Mouse (Mus musculus) MN1 (cell line): Measurements from ENCODE around the gene Stox2.

ENCODE experiments used
- DNase-seq: peaks from one replicate; pipeline ENCODE4 v3.0.0-alpha.2; 2016; ENCODE audit warnings: low spot score

Stox2 gene

DNA sequence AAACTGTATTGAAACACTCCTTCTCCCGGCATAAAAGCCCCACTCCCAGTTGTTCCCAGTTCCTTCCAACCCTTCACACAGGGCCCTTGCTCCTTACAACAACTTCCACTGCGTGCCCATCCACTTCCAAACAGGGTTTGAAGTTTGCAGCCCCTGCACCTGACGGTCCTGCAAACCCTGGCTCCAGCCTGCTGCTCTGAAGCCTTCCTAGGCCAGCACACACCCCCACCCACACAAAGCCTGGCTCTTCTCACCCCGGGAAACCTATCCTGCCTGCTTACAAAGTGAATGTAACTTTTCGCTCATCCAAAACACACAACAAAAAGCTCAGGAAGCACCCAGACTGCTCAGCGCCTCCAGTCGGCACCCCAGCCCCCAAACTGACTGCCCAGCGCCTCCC is 37.1 kb downstream of the Stox2 start:
- no peak for DNase-seq

DNA sequence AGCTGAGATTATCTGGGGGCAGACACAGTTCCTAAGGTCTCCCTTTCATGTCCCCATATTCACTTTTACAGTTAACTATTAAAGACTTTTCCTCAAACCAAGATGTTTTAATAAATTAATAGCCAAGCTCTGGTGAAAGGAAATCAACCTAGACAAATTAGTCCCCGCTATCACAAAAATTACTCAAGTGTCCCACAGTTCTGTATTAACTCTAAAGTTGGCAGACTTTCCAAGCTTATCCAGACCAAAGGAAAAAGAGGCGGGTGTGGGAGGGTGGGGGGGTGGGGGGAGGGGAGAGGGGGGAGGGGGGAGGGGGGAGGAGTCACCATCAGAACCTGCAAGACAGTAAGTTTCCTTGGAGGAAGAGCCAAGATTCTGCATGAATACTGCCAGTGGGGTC is 41.3 kb downstream of the Stox2 start:
- no peak for DNase-seq

DNA sequence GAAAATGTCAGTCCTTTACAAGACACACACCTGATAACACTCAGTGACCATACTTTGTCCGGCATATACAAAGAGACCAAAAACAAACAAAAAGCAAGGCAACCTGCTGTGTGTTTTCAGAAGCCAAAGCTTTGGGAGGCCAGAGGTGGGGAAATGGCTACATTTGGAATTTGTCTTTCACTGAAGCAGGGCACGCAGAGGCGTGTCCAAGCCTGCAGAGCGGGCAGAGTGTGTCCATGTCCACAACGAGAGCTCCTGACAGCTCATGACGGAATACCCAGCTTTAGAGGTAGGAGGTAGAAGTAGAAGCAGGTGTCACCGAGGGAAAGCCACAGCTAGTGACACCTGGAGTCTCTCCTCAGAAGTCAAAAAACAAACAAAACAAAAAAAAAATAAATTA is 53.2 kb downstream of the Stox2 start:
- DNase-seq: no peak

DNA sequence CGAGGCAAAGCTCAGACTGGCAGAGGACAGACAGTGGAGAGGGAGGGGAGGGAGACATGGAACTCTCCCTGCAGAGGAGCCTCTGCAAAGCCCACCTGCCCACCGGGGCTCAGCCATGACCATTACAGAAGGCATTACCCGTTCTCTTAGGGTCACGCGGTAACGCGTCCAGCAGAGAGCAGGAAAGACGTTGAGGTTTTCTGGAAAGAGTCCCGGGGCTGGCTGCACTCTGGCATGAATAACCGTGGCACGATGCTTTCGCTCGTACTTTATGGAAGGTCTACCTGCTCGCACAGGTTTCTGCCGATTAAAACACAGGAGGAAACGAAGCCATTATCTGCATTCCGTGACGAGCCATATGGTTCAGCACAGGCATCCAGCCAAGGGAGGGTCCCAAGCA is 53.9 kb downstream of the Stox2 start:
- no peak for DNase-seq

DNA sequence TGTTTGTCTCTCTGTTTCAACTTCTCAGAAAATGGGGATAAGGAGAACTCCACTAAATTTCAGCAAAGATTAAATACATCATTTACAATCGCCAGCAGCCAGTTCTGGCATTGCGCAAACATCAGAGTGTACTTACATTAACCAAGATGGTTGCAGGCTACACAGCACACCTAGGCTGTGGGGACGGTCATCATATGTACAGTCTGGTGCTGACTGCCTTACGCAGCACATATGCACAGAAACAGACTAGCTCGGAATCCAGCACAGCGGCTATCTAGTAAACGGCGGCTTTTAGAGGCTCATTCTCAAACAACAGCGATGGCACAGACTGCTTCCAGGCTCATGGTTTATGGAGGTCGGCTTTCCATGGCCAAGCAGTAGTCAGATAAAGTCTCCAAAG is 54.3 kb downstream of the Stox2 start:
- DNase-seq: no peak

DNA sequence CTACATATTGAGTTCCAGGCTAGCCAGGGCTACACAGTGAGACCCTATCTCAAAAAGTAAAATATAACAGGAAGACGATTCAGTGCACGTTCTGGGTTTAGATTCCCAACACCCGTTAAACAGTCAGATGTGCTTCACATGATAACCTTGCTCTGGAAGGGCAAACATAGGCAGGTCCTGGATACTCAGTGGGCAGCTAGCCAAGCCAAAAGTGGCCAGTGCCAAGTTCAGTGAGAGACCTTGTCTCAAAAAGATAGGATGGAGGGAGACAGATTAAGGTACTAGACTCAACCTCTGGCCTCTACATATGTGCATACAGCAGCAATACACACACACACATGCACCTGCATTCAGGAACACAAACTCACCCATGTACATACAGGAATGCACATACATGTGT is 56.7 kb downstream of the Stox2 start:
- no peak for DNase-seq

DNA sequence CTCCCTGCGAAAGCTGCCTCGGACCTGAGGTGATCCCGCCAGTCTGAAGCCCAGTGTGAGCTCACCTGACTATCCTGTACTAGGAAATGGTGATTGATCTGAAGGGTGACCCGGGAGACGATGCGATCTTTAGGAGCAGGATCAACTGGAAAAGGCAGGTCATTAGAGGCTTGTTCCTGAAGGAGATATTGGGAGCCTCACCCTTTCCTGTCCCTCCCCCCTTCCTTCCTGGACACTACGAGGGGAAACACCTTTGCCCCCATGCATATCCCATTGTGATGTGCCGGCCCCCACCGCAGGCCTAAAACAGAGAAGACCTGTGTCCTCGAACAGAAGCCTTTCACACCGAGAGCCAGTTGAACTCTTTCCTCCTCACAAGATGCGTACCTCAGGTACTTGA is 58.0 kb downstream of the Stox2 start:
- DNase-seq: no peak

DNA sequence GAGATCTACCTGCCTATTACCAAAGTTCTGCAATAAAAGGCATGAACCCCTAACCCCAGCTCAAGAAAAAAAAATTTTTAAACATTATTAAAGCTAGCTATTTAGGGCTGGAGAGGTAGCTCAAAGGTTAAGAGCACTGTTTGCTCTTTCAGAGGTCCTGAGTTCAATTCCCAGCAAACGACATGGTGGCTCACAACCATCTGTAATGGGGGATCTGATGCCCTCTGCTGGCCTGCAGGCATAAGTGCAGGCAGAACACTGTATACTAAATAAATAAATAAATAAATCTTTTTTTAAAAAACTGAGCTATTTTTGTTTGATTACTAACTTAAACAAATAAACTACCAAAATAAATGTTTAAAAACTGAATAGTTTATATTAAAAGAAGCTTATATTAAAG is 60.4 kb downstream of the Stox2 start:
- DNase-seq: no peak

DNA sequence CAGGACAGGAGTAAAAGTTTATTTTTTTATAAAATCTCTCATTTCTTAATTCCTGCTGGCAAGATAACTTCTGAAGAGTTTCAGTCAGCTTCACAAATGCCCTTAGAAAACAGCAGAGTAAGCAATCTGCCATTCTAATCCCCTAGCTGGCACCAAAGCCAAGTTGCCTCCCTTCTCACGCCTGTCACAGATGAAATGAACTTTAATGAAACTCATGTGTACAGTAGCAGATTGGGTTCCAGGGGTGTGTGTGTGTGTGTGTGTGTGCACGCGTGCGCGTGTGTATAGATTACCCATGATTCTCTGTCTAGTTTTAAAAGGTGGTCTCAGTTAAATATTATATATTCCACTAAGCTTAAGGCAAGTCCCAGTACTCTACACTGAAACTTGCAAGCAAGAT is 62.0 kb downstream of the Stox2 start:
- no peak for DNase-seq

DNA sequence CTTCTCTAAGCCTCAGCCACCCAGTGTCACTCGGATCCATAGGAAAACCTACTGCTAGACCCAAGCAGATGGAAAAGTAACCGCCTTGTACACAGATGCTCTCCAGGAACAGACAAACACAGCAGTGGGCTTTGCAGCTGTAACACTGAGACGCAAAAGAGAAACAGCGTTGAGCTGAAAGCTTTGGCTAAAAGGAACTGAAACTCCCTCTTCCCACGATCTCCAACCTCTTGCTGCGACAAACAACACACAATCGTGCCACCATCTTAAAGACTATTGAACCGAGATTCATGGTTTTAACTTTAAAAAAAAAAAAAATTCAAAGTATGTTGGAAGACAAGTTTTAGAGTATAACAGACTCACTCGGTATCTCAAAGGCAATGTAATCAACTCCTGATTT is 62.5 kb downstream of the Stox2 start:
- DNase-seq: no peak

DNA sequence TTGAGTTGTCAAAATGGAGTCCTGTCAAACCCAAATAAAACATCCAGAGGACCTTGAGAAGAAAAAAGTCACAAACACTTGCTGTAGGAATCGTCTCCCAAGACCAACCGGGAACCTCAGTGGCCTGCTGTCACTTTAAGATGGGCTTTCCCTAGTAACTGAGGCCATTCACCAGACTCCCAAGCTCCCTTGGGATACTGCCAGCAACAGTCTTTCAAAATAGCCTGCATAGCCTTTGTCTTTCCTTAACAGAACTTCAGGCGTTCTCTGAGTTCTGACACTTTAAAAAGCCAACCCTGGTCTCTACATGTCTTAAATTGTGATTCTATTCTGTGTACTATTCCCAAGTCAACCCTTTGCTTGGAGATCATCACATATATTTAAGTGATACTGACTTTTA is 64.9 kb downstream of the Stox2 start:
- peak; percentile 83 for DNase-seq

DNA sequence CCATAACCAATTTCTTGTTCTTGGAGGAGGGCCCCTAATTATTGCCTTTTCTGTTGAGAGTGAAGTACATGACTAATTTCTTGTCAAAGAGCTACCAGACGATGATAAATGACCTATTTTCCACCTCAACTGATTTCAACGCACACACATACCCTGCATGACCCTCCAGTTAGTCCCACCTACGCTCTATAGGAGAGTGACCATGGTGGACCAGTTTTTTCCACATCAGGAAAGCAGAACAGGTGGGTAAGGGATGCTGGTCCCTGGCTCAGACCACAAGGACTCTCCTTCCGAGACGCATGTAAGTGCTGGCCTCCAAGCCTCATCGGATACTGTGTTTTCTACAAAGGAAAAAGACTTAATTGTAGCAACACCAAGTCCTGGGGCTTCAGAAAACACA is 65.4 kb downstream of the Stox2 start:
- DNase-seq: no peak

DNA sequence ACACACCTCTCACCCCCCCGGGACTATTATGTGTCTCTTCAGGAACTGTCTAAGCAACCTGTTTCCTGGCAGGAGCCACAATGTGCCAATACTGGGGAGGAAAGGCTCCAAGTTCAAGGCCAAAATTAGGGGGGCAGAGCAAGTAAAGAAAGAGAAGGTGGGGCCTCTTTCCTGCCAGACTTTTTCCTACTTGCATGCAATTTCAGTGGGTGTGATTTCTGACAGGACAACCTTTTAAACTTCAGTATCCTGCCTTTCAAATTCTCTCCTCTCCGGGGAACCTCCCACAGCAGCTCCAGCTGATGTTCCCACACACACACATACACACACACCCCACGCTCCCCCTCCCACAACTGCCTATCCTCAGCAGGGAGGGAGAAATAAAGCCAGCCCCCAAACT is 66.1 kb downstream of the Stox2 start:
- no peak for DNase-seq

DNA sequence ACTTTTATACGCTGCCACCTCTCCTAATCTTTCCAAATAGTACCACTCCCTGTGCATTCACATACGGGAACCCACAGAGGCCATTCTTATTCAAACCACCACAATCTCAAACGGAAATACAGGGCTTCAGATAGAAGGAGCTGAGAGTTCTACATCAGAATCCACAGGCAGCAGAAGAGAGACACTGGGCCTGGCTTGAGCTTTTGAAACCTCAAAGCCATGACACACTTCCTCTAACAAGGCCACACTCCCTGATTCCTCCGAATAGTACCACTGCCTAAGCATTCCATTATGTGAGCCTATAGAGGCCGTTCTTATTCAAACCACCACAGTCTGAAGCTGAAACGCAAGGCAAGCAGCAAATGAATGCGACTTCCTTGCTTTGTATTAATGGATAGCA is 69.5 kb downstream of the Stox2 start:
- DNase-seq: no peak

DNA sequence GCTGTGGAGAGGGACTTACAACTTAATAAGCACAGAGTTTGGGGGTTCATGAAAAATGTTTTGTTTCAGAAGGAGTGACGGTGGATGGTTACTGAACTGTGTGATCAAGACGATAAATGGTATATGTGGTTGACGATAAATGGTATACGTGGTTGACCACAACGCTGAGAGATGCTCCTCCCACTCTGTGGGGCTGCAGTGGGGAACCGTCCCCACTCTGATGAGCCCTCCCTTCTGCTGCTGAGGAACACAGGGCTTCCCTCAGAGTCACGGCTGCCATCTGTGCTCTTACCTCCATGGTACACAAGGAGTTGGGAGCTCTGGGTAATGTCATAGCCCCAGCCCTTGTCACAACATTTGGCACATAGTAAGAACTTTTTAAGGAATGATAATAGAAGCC is 72.4 kb downstream of the Stox2 start:
- DNase-seq: no peak

DNA sequence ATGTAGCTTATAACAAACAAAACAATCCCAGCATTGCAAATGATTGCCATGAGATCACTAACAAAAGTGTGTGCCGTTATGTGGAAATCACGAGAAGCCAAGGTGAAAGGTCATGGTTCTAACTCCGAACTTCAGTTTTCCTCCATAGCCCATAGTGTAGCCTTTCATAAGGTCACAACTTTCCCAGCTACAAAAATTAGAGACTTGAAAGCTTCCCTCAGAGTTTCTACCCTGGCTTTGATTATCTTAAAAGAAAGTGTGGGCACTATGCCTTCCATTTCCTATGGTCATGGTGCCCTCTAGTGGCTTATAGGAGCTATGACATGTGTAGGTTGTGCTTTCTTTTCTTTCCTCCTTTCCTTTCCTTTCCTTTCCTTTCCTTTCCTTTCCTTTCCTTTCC is 74.6 kb downstream of the Stox2 start:
- DNase-seq: peak; percentile 68

DNA sequence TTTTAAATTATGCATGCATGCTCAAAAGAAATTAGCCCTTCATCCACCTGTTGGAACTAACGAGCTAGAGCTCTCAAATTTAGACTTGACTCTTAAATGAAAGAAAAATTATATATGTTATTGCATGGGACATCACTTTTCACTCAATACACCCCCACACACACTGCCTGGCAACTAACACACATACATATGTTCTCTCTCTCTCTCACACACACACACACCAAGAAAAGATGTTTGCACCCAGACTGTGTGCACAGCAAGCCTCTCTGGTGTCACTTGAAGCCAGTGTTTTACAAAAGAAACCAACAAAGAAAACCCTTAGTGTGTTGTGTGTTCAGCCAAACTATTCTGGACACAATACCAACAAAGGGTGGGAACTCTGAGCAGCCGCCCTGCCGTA is 75.1 kb downstream of the Stox2 start:
- DNase-seq: no peak

DNA sequence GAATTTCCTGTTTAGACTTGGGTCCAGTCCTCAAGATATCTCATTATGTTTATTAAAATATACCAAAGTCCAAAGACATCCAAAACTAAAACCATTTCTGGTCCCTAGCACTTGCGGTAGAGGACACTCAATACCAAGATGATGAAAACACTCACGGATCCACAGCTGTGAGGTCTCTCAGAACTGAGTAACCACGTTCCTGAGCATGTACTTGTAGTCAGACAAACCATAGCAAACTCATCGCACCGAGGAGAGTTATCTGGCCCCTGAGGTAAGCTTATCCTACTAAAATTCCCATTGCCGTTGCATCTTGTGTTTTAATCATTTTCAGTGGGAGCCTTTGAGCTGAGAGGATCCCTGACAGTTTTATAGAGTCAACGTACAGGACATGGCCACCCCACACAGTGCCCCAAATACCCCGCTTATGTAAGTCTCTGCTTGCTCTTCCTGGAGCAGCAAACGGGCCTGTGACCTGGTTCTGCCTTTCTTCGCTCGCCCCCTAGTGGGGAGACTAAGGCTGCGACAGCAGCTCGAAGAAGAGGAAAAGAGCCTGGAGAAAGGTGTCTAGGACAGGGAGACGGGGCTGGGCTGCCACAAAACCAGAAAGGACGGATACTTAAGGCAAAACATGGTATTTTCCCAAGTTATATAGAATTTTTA is 75.6 kb downstream of the Stox2 start:
- DNase-seq: peak; percentile 86

DNA sequence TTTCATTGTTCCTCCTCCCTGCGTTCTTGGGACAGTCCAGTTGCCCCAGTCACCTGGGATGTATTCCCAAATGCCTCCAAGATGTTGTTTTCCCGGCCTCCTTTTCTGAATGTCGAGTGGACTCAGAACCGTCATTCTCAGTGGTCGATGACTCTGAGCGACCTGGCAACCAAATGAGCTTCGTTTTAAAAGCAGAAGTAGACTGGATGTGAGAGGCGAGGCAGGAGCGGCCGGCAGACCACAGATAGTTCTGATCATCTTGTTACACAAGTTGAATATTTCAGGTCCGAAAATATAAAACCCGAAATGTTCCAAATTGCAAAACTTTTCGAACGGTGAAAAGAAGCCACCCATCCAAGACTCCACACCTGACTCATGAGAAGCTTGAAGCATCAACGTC is 76.2 kb downstream of the Stox2 start:
- no peak for DNase-seq

DNA sequence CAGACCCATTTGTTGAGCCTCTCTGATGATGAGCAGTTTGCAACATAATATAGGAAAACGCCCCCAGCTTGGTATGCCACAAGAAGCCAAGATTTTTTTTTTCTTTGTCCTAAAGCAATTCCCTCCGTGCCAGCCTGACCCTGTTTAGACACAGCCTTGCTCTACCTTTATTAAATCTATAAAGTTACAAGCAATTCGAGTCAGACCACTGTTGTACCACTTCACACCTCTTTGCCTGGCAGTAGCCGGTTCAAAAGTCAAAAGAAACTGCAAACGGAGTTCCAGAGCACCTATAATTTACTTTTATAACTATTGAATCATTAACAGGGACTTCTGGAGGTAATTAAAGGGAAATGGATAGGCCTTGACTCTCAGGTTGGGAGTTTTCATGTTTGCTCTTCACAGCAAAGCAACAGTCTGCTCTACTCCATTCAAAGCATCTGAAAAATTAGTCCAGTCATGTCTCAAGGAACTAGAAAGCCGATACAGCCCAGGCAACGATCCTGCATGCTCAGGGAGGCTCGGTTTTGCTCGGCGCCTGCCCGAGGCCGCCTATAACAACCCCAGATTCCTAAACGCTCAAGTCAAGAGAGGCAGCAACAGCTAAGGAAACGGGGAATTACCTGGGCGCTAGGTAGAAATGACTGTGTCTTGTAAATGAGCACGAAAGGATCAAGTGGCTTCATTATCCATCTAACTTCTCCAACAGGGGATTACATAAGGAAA is 77.0 kb downstream of the Stox2 start:
- DNase-seq: no peak

DNA sequence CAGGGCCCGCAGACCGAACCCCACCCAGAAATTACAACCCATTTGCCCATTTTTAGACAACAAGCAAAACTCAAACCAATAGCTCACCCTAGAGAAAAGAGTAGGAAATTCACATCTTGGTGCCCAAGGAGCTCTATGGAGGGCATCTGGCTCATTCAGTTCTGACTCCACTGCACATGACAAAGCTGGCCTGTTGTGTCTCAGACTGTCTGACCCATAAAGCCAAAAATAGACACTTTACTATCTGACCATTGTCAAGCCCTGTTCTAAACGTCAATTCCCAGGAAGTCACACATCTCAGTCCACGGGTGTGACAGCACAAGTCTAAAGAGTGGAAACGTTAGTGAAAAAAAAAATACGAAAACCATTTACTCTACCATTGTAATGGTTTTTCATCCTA is 79.1 kb downstream of the Stox2 start:
- DNase-seq: no peak

DNA sequence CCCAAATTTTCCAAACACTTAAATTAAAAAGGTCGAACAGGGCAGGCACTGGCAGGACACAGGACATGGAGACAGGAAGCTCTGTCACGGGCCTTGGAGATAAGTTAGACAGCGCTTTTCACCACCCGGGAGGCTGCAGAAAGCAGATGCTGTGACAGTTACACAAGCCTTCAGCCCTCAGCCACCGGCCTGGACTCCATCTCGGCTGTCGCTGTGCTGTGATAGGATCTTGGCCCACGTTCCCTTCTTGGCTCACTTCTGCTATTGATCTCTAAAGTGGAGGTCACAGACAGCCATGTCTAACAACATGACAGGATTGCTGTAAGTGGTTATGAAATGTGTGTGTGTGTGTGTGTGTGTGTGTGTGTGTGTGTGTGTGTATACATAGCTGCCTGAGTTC is 82.9 kb downstream of the Stox2 start:
- DNase-seq: peak; percentile 93

DNA sequence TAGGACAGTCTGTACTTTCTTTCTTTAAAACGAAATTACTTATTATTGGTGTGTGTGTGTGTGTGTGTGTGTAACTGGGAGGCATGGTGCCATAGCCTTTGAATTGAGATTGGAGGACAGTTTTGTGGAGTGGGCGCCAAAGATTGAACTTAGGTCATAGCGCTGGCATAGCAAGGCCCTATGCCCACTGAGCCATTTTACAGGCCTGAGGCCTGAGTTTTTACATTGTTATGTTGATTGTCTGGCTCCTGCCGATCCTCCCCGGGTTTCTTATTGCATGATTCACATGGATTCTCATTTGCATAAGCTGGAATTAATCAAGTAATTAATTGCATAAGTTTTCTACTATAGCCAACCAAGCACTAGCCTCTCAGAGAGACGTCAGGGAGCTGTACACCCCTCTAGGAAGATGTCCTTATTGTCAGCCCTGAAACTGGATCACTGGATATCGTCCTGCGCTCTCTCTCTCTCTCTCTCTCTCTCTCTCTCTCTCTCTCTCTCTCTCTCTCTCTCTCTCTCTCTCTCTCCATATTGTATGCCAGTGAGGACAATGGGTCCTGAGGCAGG is 90.7 kb downstream of the Stox2 start:
- DNase-seq: no peak
